Mouse (Mus musculus) cortical plate, adult 2 months (tissue): Measurements from ENCODE around the gene Zfp865.

Experiments
- CTCF ChIP-seq: fragments of 200-500 bp; IDR thresholded peaks from 2 replicates; pipeline ENCODE4 v1.5.1; 2011; ENCODE audit warnings: mild to moderate bottlenecking, control low read depth, low read length; ENCODE audit not compliant: insufficient read depth; ENCODE audit errors: extremely low read depth
- POLR2A ChIP-seq: fragments of 200-500 bp; IDR thresholded peaks from 2 replicates; pipeline ENCODE4 v1.6.1; 2011; ENCODE audit warnings: mild to moderate bottlenecking, low read length, control low read depth; ENCODE audit not compliant: insufficient read depth; ENCODE audit errors: extremely low read depth

DNA sequence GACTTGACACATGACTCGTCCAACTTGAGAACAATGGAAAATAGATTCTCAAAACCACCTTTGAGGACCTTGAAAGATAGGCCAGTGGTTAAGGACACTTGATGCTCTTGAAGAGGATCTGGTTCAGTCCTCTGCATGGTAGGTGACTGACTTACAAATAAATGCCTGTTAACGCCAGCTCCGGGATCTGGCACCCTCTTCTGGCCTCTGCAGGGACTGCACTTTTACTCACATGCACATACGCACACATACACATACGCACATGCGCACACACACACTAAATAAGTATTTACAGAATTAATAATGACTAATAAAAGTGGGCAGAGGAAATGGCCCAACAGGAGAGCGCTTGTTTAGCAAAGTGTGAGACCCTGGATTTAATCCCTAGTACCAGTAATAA, 43.3 kb upstream of the Zfp865 start:
- no peak for TF ChIP-seq POLR2A
- no peak for TF ChIP-seq CTCF
